Mouse (Mus musculus) small intestine, adult 2 months (tissue): ENCODE data around the gene Gsk3a.

Experiments
- CTCF ChIP-seq: fragments of 200-500 bp; IDR thresholded peaks from 2 replicates; pipeline ENCODE4 v1.5.1; 2012; ENCODE audit warnings: low read depth, mild to moderate bottlenecking, control low read depth, inconsistent platforms, low read length, moderate library complexity, mixed read lengths; ENCODE audit not compliant: insufficient replicate concordance, insufficient read length; ENCODE audit errors: extremely low read depth
- POLR2A ChIP-seq: fragments of 200-500 bp; IDR thresholded peaks from 2 replicates; pipeline ENCODE4 v1.6.1; 2012; ENCODE audit warnings: low read depth, mild to moderate bottlenecking, control low read depth, inconsistent platforms, low read length, moderate library complexity

- TF ChIP-seq POLR2A, result no peak
- TF ChIP-seq CTCF, result no peak
These were observed 28.5 kb downstream of the Gsk3a start for GRCm38 (mm10) chr7:25209161-25209622.
